Mouse (Mus musculus) liver, embryonic 14.5 days (tissue): Measurements from ENCODE around the gene Ifit1bl2.
"Not testable (repeated sequence)": the region's sequence is repeated elsewhere in the genome, so short reads cannot be mapped to it uniquely, and the experiment has no call there.

Experiments
- CTCF ChIP-seq: IDR thresholded peaks from 2 replicates; pipeline ENCODE4 v1.5.1; 2016; ENCODE audit warnings: antibody characterized with exemption, low read depth, control low read depth
- EP300 ChIP-seq: IDR thresholded peaks from 2 replicates; pipeline ENCODE4 v1.6.1; 2016; ENCODE audit warnings: antibody characterized with exemption, low read depth

DNA sequence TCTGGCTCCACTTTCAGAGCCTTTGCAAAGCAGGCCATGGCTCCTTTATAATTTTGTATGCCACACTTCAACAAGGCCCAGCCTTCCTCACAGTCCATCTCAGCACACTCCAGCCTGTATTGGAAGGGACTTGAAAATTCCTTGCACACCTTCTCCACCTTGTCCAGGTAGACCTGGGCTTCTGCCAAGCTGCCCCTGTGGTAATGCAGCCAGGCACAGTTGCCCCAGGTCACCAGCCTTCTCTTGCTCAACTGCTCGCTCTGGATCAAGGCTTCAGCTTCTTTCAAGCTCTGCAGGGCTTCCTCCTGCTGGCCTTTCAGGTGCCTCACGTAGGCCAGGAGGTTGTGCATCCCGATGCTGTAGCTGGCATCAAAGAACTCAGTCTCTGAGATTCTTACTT, 46.0 kb downstream of the Ifit1bl2 start:
- TF ChIP-seq EP300, CTCF: not testable (repeated sequence)
